Mouse (Mus musculus) frontal cortex, postnatal 36 days (tissue): ENCODE data around the gene Tcl1b4.
"Not testable (repeated sequence)": the region's sequence is repeated elsewhere in the genome, so short reads cannot be mapped to it uniquely, and the experiment has no call there.

ENCODE experiments used
- DNase-seq, 2 experiments: peaks; one replicate each; pipeline ENCODE4 v3.0.0; 2022; ENCODE audit warnings: low spot score in 2 of 2

Tcl1b4 gene

GRCm38 (mm10) chr12:105201657-105202056 lies at the start of gene Tcl1b4:
TSS of gene Tcl1b4 (plus strand) at chr12:105201957.
- DNase-seq = not testable (repeated sequence)

- DNase-seq = peak; percentile 4 to 8
Measured at GRCm38 (mm10) chr12:105155286-105155685, 46.5 kb upstream of the Tcl1b4 start.

- DNase-seq = no peak
Measured at GRCm38 (mm10) chr12:105158842-105159241, 42.9 kb upstream of the Tcl1b4 start.

GRCm38 (mm10) chr12:105159390-105159789 lies 42.4 kb upstream of the Tcl1b4 start, which contains the start of gene Tcl1b1:
TSS of gene Tcl1b1 (plus strand) at chr12:105159690.
- DNase-seq = no peak

- no peak for DNase-seq
Measured at GRCm38 (mm10) chr12:105166734-105167133, 35.0 kb upstream of the Tcl1b4 start.

GRCm38 (mm10) chr12:105173366-105173765 lies 28.4 kb upstream of the Tcl1b4 start:
- DNase-seq = no peak

- peak; percentile 29 to 45 for DNase-seq
Measured at GRCm38 (mm10) chr12:105174318-105174717, 27.4 kb upstream of the Tcl1b4 start.

DNA sequence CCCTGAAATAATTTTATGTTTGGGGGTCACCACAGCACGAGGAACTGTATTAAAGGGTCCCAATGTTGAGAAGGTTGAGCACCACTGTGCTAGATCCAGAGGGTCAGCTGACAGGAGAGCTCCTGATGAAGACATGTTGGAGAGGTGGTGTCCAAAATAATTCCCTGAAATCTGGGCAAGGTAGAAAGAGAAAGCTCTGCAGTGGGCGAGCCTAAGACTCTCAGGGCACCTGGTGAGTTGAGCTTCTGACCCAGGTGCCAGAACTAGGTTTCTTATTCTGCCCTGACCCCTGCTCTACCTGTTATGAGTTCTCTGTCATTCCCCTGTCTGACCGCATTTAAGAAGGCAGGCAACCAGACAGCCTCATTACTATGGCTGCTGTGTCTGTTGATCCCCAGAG lies 25.7 kb upstream of the Tcl1b4 start, which contains the start of gene Tcl1b5:
Tcl1b5 (plus strand) TSS at position 301 of the 400 bp plus-strand sequence.
- not testable (repeated sequence) for DNase-seq

DNA sequence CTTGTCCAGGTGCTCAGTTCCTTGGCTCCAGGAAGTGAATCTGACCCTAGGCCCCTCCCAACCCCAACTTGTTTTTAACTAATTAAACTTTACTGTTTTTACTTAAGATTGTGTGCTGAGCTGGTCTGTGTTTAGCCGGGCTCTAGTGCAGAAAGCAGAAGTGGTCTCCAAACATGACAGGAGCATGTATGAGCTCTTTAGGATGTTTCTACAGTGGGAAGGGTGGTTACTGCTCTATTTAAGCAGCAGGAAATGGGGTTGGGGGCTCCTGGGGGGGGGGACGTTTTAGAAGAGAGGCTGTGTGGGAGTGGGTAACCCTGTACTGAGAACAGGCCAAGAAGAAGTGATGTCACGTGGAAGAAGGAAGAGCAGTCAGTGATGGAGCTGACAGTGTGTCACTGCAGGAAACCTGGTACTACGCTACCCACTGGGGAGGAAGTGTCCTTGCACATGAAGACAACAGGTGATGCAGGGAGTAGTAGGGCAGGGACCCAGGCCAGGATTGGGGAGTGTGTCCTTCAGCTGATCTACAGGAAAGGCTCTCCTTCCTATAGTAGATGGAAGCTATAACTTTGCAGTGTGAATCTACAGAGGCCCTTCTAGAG lies 20.6 kb upstream of the Tcl1b4 start:
- not testable (repeated sequence) for DNase-seq

- DNase-seq = peak; percentile 2 to 10
Measured at GRCm38 (mm10) chr12:105188980-105189379, 12.8 kb upstream of the Tcl1b4 start.

DNA sequence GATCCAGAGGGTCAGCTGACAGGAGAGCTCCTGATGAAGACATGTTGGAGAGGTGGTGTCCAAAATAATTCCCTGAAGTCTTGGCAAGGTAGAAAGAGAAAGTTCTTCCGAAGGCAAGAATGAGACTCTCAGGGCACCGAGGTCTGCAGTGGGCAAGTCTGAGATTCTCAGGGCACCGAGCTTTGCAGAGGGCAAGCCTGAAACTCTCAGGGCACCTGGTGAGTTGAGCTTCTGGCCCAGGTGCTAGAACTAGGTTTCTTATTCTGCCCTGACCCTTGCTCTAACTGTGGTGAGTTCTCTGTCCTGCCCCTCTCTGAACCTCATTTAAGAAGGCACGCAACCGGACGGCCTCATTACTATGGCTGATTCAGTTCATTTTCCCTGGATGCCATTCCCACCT lies 11.0 kb upstream of the Tcl1b4 start, which contains the start of gene Tcl1b3:
Tcl1b3 (plus strand) TSS at position 301 of the 400 bp plus-strand sequence.
- not testable (repeated sequence) for DNase-seq

- not testable (repeated sequence) for DNase-seq
Measured at GRCm38 (mm10) chr12:105199684-105200497, 1.9 kb upstream of the Tcl1b4 start.

- DNase-seq = no peak
Measured at GRCm38 (mm10) chr12:105207071-105207470, 5.3 kb downstream of the Tcl1b4 start.

DNA sequence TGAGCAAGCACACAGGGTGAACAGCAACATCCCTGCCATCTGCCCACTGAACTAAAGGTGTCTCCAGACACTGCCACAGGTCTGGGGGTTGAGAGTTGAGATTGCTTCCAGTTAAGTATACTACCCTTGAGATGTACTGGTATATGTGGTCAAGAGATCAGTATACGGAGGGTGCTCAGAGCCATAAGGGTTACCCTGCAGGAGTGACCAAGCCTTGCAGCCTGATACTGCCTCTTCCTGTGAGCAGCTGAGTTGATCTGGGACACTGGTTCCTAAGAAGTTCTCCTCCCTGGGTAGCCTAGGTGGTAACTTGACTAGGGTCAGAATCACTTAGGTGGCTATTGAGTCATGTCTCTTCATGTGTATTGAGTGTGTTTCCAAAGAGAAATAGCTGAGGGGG lies 6.7 kb downstream of the Tcl1b4 start:
- no peak for DNase-seq

DNA sequence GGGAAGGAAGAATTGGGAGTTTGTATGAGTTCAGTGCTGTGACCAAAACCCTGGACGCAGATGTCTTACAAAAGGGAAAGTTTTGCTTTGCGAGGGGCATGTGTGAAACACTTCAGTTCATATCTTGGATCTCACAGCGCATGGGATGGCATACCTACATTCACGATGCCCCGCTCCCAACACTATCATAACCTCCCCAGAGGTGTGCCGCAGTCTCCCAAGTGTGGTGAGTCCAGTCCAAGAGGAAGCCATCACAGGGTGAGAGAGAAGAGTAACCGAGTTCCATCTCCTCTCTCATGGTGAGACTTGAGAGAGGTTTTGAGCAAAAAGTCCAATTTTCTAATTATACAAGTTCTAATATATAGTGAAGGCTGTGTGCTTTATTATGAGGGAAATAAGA lies 7.5 kb downstream of the Tcl1b4 start:
- no peak for DNase-seq

DNA sequence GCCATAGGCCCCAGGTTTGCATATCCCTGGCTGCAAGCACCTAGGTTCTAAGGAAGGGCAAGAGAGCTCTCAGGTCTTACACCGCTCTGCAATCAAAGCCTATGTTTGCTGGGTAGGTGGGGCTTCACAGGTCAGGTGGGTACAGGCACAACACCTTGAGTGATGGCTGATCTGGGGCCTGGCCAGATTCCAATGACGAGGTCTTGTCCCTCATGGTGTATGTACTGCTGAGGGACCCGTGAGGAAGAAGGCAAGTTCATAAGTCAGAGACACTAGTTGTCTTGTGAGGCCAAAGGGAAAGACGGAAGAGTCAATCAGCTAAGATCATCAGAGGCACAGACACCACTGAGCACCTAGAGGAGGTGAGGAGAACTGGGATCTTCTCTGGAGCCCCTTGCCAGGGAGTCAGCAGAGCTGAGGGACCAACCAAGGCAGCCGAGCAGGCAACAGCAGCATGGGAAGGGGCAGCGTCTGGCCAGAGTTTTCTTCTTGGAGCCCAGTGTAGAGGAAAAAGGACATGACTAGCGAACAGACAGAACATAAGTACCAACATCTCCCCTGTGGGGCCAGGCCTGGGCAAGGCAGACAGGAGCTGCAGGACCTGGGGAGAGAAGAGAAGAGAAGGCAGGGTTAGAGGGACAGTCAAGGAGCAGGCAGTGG lies 15.5 kb downstream of the Tcl1b4 start:
- no peak for DNase-seq

- DNase-seq = no peak
Measured at GRCm38 (mm10) chr12:105222601-105223319, 21.0 kb downstream of the Tcl1b4 start, which contains the start of gene Tcl1. TSS of gene Tcl1 (minus strand) at chr12:105222793.

GRCm38 (mm10) chr12:105224621-105225320 lies 23.0 kb downstream of the Tcl1b4 start:
- DNase-seq = no peak

DNA sequence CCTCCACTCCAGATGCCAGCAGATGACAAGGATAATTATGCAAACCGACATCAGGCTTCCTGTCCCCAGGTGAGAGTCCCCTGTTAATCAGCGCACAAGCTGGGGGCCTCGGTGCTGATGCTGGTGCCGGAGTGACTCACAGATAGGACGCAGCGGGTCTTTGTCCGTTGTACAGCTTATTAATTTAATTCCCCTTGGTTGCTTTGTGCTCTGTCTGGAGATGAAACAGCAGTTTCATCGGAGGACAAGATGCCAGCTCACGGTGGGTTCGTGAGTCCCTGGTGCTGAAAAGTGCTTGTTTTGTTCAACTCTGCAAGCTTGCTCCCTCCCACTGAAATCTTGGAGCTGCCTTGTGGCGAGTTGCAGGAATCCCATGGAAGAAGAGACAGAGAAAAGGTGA lies 32.6 kb downstream of the Tcl1b4 start:
- no peak for DNase-seq

DNA sequence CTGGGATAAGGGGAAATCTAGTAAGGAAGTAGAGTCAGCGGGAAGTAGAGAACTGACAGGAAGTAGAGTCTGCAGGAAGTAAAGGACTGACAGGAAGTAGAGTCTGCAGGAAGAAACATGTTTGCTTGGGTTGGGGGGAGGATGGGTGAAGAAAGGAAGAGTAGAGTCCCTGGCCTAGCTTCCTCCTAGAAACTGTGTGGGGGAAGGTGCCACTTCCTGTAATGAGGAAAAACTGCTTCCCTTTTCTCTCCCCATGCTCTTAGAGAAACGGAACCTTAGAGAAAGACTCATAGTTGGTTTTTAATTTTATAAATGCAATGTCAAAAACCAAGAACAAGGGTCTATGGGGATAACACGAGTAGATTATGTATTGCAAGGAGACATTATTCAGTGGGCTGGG lies 33.3 kb downstream of the Tcl1b4 start:
- DNase-seq = no peak

GRCm38 (mm10) chr12:105239060-105239459 lies 37.3 kb downstream of the Tcl1b4 start:
- DNase-seq = no peak
